Mouse (Mus musculus): Measurements from ENCODE around the gene Tomm22. TPM values are rescaled to one million over a fixed set of nuclear protein-coding genes. Genes with fewer than 3 reads are reported as not detected.

Gene Tomm22
- polyA plus RNA-seq (2014; fragmentation: Nextera tagmentation; extraction: Ambion mirVana): 308 and 320 TPM in 2 replicates

GRCm38 (mm10) chr15:79670249-79670971 is at the start of gene Tomm22:
TSS of gene Tomm22 (plus strand) at chr15:79670861.
- no peaks in the 10 kb centered on the region for H3K27me3 ChIP-seq (ENCODE audit: control insufficient read depth, insufficient read depth, low read length)
- 18% methylated on average over 33 of the region's 33 CpGs for WGBS
- no peaks in the 10 kb centered on the region; the same call in 1 of the 2 replicates for H3K4me1 ChIP-seq (ENCODE audit: control insufficient read depth, insufficient read depth, low read length)
- H3K9me3 ChIP-seq (replicated peaks; ENCODE audit: control insufficient read depth, low read length): no peaks in the 10 kb centered on the region
- H3K27ac ChIP-seq (replicated peaks; ENCODE audit: low read depth, low read length): no peak within 1 kb of the TSS
- DNase-seq (ENCODE audit: low spot score): peak; percentile 95
- peak within 1 kb of the TSS; percentile 89 for H3K4me3 ChIP-seq (ENCODE audit: low read depth, low read length)
- peaks cover 3% of the 10 kb centered on the region for H3K36me3 ChIP-seq (replicated peaks; ENCODE audit: control insufficient read depth, insufficient read depth, low read depth, low read length)
- peak within 1 kb of the TSS; percentile 70 for H3K4me2 ChIP-seq (ENCODE audit: low read depth, low read length)
- ATAC-seq (replicated peaks; ENCODE audit: insufficient number of reproducible peaks, low FRiP score, low TSS enrichment, low read depth): peak; percentile 96
- peak within 1 kb of the TSS; percentile 87 for H3K9ac ChIP-seq (replicated peaks; ENCODE audit: low read length)

- Histone ChIP-seq H3K9me3 (replicated peaks; ENCODE audit: control insufficient read depth, low read length) (no peaks in the 10 kb centered on the region), H3K4me3 (ENCODE audit: low read depth, low read length) (no peak overlapping the region), H3K36me3 (replicated peaks; ENCODE audit: control insufficient read depth, insufficient read depth, low read depth, low read length) (no peaks in the 10 kb centered on the region; the same call in 1 of the 2 replicates), H3K27me3 (ENCODE audit: control insufficient read depth, insufficient read depth, low read length) (no peaks in the 10 kb centered on the region), H3K4me2 (ENCODE audit: low read depth, low read length) (no peak overlapping the region), H3K9ac (replicated peaks; ENCODE audit: low read length) (no peak overlapping the region), H3K4me1 (ENCODE audit: control insufficient read depth, insufficient read depth, low read length) (no peaks in the 10 kb centered on the region), H3K27ac (replicated peaks; ENCODE audit: low read depth, low read length) (no peak overlapping the region)
- 66% methylated on average over 2 of the region's 2 CpGs for WGBS
- no peak for ATAC-seq (replicated peaks; ENCODE audit: insufficient number of reproducible peaks, low FRiP score, low TSS enrichment, low read depth)
- no peak for DNase-seq (ENCODE audit: low spot score)
Observed at GRCm38 (mm10) chr15:79630471-79630870, 40.2 kb upstream of the Tomm22 start.

GRCm38 (mm10) chr15:79641135-79641817 is 29.4 kb upstream of the Tomm22 start:
- ATAC-seq (replicated peaks; ENCODE audit: insufficient number of reproducible peaks, low FRiP score, low TSS enrichment, low read depth) (no peak), DNase-seq (ENCODE audit: low spot score) (no peak)
- no peaks in the 10 kb centered on the region for H3K4me1 ChIP-seq (ENCODE audit: control insufficient read depth, insufficient read depth, low read length)
- H3K27me3 ChIP-seq (ENCODE audit: control insufficient read depth, insufficient read depth, low read length): no peaks in the 10 kb centered on the region
- H3K9me3 ChIP-seq (replicated peaks; ENCODE audit: control insufficient read depth, low read length): no peaks in the 10 kb centered on the region
- H3K9ac ChIP-seq (replicated peaks; ENCODE audit: low read length): no peak overlapping the region
- no peak overlapping the region for H3K27ac ChIP-seq (replicated peaks; ENCODE audit: low read depth, low read length)
- WGBS: 73% methylated on average over 12 of the region's 12 CpGs
- no peaks in the 10 kb centered on the region for H3K36me3 ChIP-seq (replicated peaks; ENCODE audit: control insufficient read depth, insufficient read depth, low read depth, low read length)
- H3K4me3 ChIP-seq (ENCODE audit: low read depth, low read length): no peak overlapping the region
- no peak overlapping the region for H3K4me2 ChIP-seq (ENCODE audit: low read depth, low read length)

GRCm38 (mm10) chr15:79645483-79645882 is 25.2 kb upstream of the Tomm22 start:
- Histone ChIP-seq H3K27me3 (ENCODE audit: control insufficient read depth, insufficient read depth, low read length) (no peaks in the 10 kb centered on the region), H3K27ac (replicated peaks; ENCODE audit: low read depth, low read length) (no peak overlapping the region), H3K4me1 (ENCODE audit: control insufficient read depth, insufficient read depth, low read length) (no peaks in the 10 kb centered on the region), H3K4me2 (ENCODE audit: low read depth, low read length) (no peak overlapping the region), H3K9ac (replicated peaks; ENCODE audit: low read length) (no peak overlapping the region), H3K36me3 (replicated peaks; ENCODE audit: control insufficient read depth, insufficient read depth, low read depth, low read length) (no peaks in the 10 kb centered on the region), H3K9me3 (replicated peaks; ENCODE audit: control insufficient read depth, low read length) (no peaks in the 10 kb centered on the region), H3K4me3 (ENCODE audit: low read depth, low read length) (no peak overlapping the region)
- DNase-seq (ENCODE audit: low spot score): no peak
- 79% methylated on average over 2 of the region's 2 CpGs for WGBS
- no peak for ATAC-seq (replicated peaks; ENCODE audit: insufficient number of reproducible peaks, low FRiP score, low TSS enrichment, low read depth)

DNA sequence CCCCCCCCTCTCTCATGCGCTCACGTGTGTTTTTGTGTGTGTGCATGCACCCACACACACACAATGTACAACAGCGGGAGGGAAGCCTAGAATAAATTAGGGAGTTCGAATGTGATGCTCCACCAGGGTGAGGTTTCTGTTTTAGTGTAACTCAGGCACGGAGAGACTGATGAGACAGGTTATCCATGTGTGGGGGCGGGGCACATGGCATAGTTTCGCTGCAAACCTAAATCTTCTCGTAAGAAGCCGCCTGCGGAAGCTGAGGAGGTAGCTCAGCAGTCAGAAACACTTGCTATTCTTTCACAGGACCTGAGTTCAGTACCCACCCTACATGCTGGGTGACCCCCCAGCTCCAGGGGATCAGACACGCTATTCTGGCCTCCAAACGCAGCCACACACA is 22.5 kb upstream of the Tomm22 start:
- no peak for DNase-seq (ENCODE audit: low spot score)
- no peak overlapping the region for H3K4me2 ChIP-seq (ENCODE audit: low read depth, low read length)
- no peak overlapping the region for H3K27ac ChIP-seq (replicated peaks; ENCODE audit: low read depth, low read length)
- H3K4me3 ChIP-seq (ENCODE audit: low read depth, low read length): no peak overlapping the region
- no peaks in the 10 kb centered on the region for H3K4me1 ChIP-seq (ENCODE audit: control insufficient read depth, insufficient read depth, low read length)
- no peak overlapping the region for H3K9ac ChIP-seq (replicated peaks; ENCODE audit: low read length)
- H3K36me3 ChIP-seq (replicated peaks; ENCODE audit: control insufficient read depth, insufficient read depth, low read depth, low read length): no peaks in the 10 kb centered on the region
- H3K9me3 ChIP-seq (replicated peaks; ENCODE audit: control insufficient read depth, low read length): no peaks in the 10 kb centered on the region
- WGBS: 83% methylated on average over 12 of the region's 12 CpGs
- no peak for ATAC-seq (replicated peaks; ENCODE audit: insufficient number of reproducible peaks, low FRiP score, low TSS enrichment, low read depth)
- no peaks in the 10 kb centered on the region for H3K27me3 ChIP-seq (ENCODE audit: control insufficient read depth, insufficient read depth, low read length)

- DNase-seq (ENCODE audit: low spot score) (peak; percentile 40), ATAC-seq (replicated peaks; ENCODE audit: insufficient number of reproducible peaks, low FRiP score, low TSS enrichment, low read depth) (no peak)
- Histone ChIP-seq H3K27ac (replicated peaks; ENCODE audit: low read depth, low read length) (no peak overlapping the region), H3K4me2 (ENCODE audit: low read depth, low read length) (no peak overlapping the region), H3K4me1 (ENCODE audit: control insufficient read depth, insufficient read depth, low read length) (no peaks in the 10 kb centered on the region), H3K27me3 (ENCODE audit: control insufficient read depth, insufficient read depth, low read length) (no peaks in the 10 kb centered on the region), H3K4me3 (ENCODE audit: low read depth, low read length) (no peak overlapping the region), H3K9me3 (replicated peaks; ENCODE audit: control insufficient read depth, low read length) (no peaks in the 10 kb centered on the region), H3K9ac (replicated peaks; ENCODE audit: low read length) (no peak overlapping the region), H3K36me3 (replicated peaks; ENCODE audit: control insufficient read depth, insufficient read depth, low read depth, low read length) (no peaks in the 10 kb centered on the region)
Observed at GRCm38 (mm10) chr15:79650569-79650968, 20.1 kb upstream of the Tomm22 start.

DNA sequence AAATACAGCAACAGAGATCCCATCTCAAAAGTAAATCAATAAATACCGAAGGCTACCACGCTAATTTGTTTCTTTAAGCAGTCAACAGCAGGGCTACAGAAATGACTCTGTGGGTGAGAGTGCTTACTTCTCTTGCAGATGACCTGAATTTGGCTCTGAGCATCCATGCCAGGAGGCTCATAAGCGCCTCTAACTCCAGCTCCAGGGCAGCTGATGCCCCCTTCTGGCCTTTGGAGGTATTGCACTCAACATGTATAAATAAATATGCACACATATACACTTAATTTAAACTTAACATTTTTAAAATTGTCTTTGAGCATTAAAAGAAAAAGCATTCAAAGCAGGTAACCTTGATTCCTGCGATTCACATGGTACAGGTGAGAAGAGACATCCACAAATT is 19.2 kb upstream of the Tomm22 start:
- ATAC-seq (replicated peaks; ENCODE audit: insufficient number of reproducible peaks, low FRiP score, low TSS enrichment, low read depth) (no peak), DNase-seq (ENCODE audit: low spot score) (peak; percentile 14)
- Histone ChIP-seq H3K4me1 (ENCODE audit: control insufficient read depth, insufficient read depth, low read length) (no peaks in the 10 kb centered on the region), H3K4me2 (ENCODE audit: low read depth, low read length) (no peak overlapping the region), H3K9me3 (replicated peaks; ENCODE audit: control insufficient read depth, low read length) (no peaks in the 10 kb centered on the region), H3K36me3 (replicated peaks; ENCODE audit: control insufficient read depth, insufficient read depth, low read depth, low read length) (no peaks in the 10 kb centered on the region), H3K9ac (replicated peaks; ENCODE audit: low read length) (no peak overlapping the region), H3K4me3 (ENCODE audit: low read depth, low read length) (no peak overlapping the region), H3K27ac (replicated peaks; ENCODE audit: low read depth, low read length) (no peak overlapping the region), H3K27me3 (ENCODE audit: control insufficient read depth, insufficient read depth, low read length) (no peaks in the 10 kb centered on the region)
- WGBS: 73% methylated on average over 4 of the region's 4 CpGs

GRCm38 (mm10) chr15:79656451-79656850 is 14.2 kb upstream of the Tomm22 start:
- DNase-seq (ENCODE audit: low spot score) (no peak), ATAC-seq (replicated peaks; ENCODE audit: insufficient number of reproducible peaks, low FRiP score, low TSS enrichment, low read depth) (no peak)
- Histone ChIP-seq H3K4me1 (ENCODE audit: control insufficient read depth, insufficient read depth, low read length) (no peaks in the 10 kb centered on the region), H3K27me3 (ENCODE audit: control insufficient read depth, insufficient read depth, low read length) (no peaks in the 10 kb centered on the region), H3K4me2 (ENCODE audit: low read depth, low read length) (no peak overlapping the region), H3K9ac (replicated peaks; ENCODE audit: low read length) (no peak overlapping the region), H3K4me3 (ENCODE audit: low read depth, low read length) (no peak overlapping the region), H3K9me3 (replicated peaks; ENCODE audit: control insufficient read depth, low read length) (no peaks in the 10 kb centered on the region), H3K27ac (replicated peaks; ENCODE audit: low read depth, low read length) (no peak overlapping the region), H3K36me3 (replicated peaks; ENCODE audit: control insufficient read depth, insufficient read depth, low read depth, low read length) (no peaks in the 10 kb centered on the region)
- WGBS: 92% methylated on average over 14 of the region's 14 CpGs
